Mouse (Mus musculus) hindbrain, embryonic 13.5 days (tissue): ENCODE results near the gene Syne3. TPM values are rescaled to one million over a fixed set of nuclear protein-coding genes. Genes with fewer than 3 reads are reported as not detected.

Source experiments
- ATAC-seq: fragments of 200-750 bp; cut with Nextera tagmentation; 2 replicates; pipeline ENCODE4 v1.8.0; 2017; ENCODE audit warnings: moderate TSS enrichment; ENCODE audit not compliant: low FRiP score
- H3K27ac ChIP-seq: fragments of 300-500 bp; sonication (generic); 2 replicates; pipeline ENCODE4 v1.5.1; 2015; ENCODE audit warnings: inconsistent platforms, mild to moderate bottlenecking, moderate library complexity
- H3K27me3 ChIP-seq: fragments of 300-500 bp; sonication (generic); 2 replicates; pipeline ENCODE4 v1.6.1; 2015; ENCODE audit warnings: mild to moderate bottlenecking, inconsistent platforms
- H3K36me3 ChIP-seq: fragments of 300-500 bp; sonication (generic); 2 replicates; pipeline ENCODE4 v1.6.1; 2015; ENCODE audit warnings: mild to moderate bottlenecking, inconsistent platforms
- H3K4me1 ChIP-seq: fragments of 300-500 bp; sonication (generic); replicated peaks from 2 replicates; pipeline ENCODE4 v1.6.1; 2015; ENCODE audit warnings: inconsistent platforms
- H3K4me2 ChIP-seq: fragments of 300-500 bp; sonication (generic); 2 replicates; pipeline ENCODE4 v1.6.1; 2015; ENCODE audit warnings: inconsistent platforms, mild to moderate bottlenecking, moderate library complexity
- H3K4me3 ChIP-seq: fragments of 300-500 bp; sonication (generic); 2 replicates; pipeline ENCODE4 v1.5.1; 2015; ENCODE audit warnings: mild to moderate bottlenecking, inconsistent platforms
- H3K9ac ChIP-seq: fragments of 300-500 bp; sonication (generic); 2 replicates; pipeline ENCODE4 v1.6.1; 2015; ENCODE audit warnings: mild to moderate bottlenecking, inconsistent platforms
- H3K9me3 ChIP-seq: fragments of 300-500 bp; sonication (generic); 2 replicates; pipeline ENCODE4 v1.6.1; 2016; ENCODE audit warnings: inconsistent platforms
- WGBS: fragments of 180-500 bp; shearing (Covaris S2); methylation state at CpG from one replicate; pipeline ENCODE4 v1.1.7; 2015; 5-methylcytosine and 5-hydroxymethylcytosine counted together
- polyA plus RNA-seq: library from polyadenylated mRNA; unstranded; fragments of >200 nt; fragmentation: Nextera tagmentation; extraction: Ambion mirVana; gene quantifications from 2 replicates; pipeline ENCODE4 v1.2.1, GENCODE M21; 2015

Syne3 gene
- polyA plus RNA-seq, 1 experiment from 2014 or later = 0.31 TPM

DNA sequence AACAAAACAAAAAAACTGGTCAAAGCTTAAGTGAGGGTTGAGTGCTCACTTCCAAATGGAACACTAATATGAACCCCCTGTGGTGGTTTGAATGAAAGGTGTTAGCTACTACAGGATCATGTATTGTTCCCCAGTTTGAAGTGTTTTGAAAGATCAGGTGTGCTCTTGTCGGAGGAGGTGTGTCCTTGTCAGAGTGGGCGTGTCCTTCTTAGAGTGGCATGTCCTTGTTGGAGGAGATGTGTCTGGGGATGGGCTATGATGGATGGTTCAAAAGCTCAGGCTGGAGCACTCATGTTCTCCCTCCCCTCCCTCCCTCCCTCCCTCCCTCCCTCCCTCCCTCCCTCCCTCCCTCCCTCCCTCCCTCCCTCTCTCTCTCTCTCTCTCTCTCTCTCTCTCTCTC lies 61.7 kb downstream of the Syne3 start:
- Histone ChIP-seq H3K9me3 (no peaks in the 10 kb centered on the region), H3K9ac (no peak overlapping the region), H3K27ac (no peak overlapping the region), H3K27me3 (peaks cover 3% of the 10 kb centered on the region), H3K4me1 (no peaks in the 10 kb centered on the region), H3K36me3 (no peaks in the 10 kb centered on the region), H3K4me3 (no peak overlapping the region), H3K4me2 (no peak overlapping the region)
- no peak for ATAC-seq
- 78% methylated on average over 2 of the region's 2 CpGs for WGBS

DNA sequence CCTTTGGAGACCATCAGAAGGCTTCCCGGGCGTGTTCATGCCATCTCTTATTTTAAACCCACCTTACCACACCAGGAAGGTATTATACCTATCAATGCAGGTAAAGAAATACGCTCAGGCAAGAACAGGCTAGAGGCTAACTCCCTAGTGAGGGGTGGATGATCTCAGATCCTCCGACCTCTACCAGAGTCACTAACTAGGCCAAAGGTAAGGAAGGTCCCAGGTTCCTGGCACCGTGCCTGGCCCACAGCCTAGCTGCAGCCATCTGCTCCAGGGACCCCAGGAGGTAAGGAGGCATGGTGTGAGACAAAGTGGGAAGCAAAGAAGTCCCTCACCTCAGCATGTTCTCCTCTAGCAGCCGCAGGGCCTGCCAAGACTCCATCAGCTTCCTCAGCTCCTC lies 63.4 kb downstream of the Syne3 start:
- H3K27ac ChIP-seq = no peak overlapping the region
- H3K9me3 ChIP-seq = no peaks in the 10 kb centered on the region
- H3K4me1 ChIP-seq = no peaks in the 10 kb centered on the region
- peaks cover 7% of the 10 kb centered on the region; the same call in 1 of the 2 replicates for H3K27me3 ChIP-seq
- no peak for ATAC-seq
- no peaks in the 10 kb centered on the region for H3K36me3 ChIP-seq
- H3K9ac ChIP-seq = no peak overlapping the region
- 90% methylated on average over 6 of the region's 6 CpGs for WGBS
- H3K4me3 ChIP-seq = no peak overlapping the region
- no peak overlapping the region for H3K4me2 ChIP-seq

DNA sequence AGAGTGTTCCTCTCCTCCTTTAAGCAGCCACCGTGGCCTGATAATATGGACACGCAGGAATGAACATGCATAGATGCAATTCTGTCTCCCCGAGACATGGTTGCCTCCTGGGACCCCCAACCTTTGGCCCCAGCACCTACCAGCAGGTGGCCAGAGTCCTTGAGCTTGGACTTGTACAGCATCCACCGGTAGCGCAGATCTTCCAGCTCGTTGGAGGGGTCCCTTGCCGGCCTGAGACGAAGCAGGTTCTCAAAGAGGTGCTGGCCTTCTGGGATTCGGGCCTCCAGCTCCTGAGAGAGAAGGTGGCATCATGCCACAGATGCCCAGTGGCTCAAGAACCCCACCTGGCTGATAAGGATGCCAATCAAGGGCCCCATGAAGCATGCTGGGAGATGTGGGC lies 69.1 kb downstream of the Syne3 start:
- H3K27ac ChIP-seq = no peak overlapping the region
- no peak overlapping the region; the same call in 1 of the 2 replicates for H3K9ac ChIP-seq
- peaks cover 25% of the 10 kb centered on the region; the same call in 1 of the 2 replicates for H3K27me3 ChIP-seq
- no peaks in the 10 kb centered on the region for H3K36me3 ChIP-seq
- peaks cover 14% of the 10 kb centered on the region; the same call in 1 of the 2 replicates for H3K4me1 ChIP-seq
- no peaks in the 10 kb centered on the region for H3K9me3 ChIP-seq
- H3K4me2 ChIP-seq = no peak overlapping the region
- no peak overlapping the region for H3K4me3 ChIP-seq
- no peak for ATAC-seq
- 85% methylated on average over 9 of the region's 9 CpGs for WGBS

DNA sequence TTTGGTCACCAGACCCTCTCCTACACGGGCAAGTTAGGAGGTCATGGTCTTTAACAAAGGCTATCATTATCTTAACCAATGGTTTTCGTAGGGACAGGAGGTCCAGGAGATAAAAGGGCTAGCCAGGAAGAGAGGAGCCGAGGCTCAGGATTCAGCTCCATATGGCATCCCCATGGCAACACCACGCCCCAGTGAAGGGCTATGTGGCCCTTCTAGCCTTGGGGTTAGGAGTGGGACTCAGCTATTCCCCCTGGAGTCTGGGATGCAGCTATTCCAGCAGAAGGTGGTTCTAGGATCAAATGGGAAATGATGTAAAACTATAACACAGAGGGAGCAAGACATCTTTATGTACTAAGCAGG lies 69.6 kb downstream of the Syne3 start:
- no peak overlapping the region for H3K4me2 ChIP-seq
- H3K4me3 ChIP-seq = no peak overlapping the region
- H3K27ac ChIP-seq = no peak overlapping the region
- H3K4me1 ChIP-seq = peaks cover 17% of the 10 kb centered on the region; the same call in 1 of the 2 replicates
- peak; percentile 44 for ATAC-seq
- peaks cover 25% of the 10 kb centered on the region; the same call in 1 of the 2 replicates for H3K27me3 ChIP-seq
- WGBS = 11% methylated on average over 4 of the region's 4 CpGs
- H3K9me3 ChIP-seq = no peaks in the 10 kb centered on the region
- H3K36me3 ChIP-seq = no peaks in the 10 kb centered on the region
- H3K9ac ChIP-seq = no peak overlapping the region; the same call in 1 of the 2 replicates

DNA sequence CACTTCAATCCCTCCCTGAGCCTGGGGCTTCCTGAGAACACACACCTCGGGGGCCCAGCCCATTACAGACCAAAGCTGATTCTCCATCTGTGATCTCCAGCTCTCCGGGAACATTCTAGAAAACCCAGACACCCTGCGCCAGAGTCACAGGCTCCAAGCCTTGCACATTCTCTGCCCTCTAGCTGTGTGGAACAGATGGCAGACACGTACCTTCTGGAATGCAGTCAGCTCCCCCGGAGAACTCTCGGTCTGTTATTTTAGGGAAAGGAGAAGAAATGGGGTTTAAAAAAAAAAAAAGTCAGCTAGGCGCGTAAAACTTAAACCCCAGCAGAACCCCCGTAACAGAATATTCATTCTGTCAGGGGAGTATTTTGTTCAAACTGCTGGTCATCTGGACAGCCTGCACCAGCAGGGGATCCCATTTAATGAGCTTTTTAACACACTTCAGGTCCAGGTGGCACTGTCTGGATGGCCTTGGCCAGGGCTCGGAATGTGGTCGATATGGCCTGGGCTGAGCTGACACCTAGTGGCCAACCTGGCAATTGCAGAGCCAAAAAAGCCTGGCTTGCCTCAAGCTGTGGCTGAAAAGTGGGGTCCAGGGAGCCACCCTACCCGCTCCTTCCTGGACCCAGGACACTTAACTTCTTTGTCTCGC lies 70.1 kb downstream of the Syne3 start:
- 42% methylated on average over 13 of the region's 13 CpGs for WGBS
- Histone ChIP-seq H3K9ac (no peak overlapping the region), H3K9me3 (no peaks in the 10 kb centered on the region), H3K27ac (no peak overlapping the region), H3K4me2 (no peak overlapping the region), H3K4me1 (peaks cover 17% of the 10 kb centered on the region; the same call in 1 of the 2 replicates), H3K27me3 (peaks cover 25% of the 10 kb centered on the region; the same call in 1 of the 2 replicates), H3K36me3 (no peaks in the 10 kb centered on the region), H3K4me3 (no peak overlapping the region)
- peak; percentile 79 for ATAC-seq

DNA sequence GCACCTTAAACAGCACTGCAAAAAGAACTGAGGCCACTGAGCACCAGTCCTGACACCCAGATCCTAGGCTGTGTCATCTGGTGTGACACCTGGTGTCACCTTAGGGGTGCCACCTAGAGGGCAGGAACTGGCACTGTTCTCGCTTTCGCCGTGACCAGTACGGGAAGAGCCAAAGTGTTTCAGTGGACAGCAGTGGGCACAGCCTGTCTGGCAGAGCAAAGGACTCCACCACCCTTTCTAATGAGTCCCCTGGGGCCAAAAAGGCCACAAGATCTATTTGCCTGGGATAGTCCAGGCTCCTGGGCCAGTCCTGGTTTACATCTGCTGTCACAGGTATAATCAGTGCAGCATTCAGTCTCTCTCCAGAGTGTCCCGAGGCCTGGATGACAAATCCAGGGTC lies 70.7 kb downstream of the Syne3 start:
- Histone ChIP-seq H3K27me3 (peaks cover 25% of the 10 kb centered on the region; the same call in 1 of the 2 replicates), H3K27ac (no peak overlapping the region), H3K4me2 (no peak overlapping the region), H3K9me3 (no peaks in the 10 kb centered on the region), H3K4me1 (peaks cover 17% of the 10 kb centered on the region; the same call in 1 of the 2 replicates), H3K36me3 (no peaks in the 10 kb centered on the region), H3K4me3 (no peak overlapping the region), H3K9ac (no peak overlapping the region)
- WGBS = 72% methylated on average over 5 of the region's 5 CpGs
- 0 out of 2 replicates have a peak, but pooled peaks have one; percentile 25 for ATAC-seq

DNA sequence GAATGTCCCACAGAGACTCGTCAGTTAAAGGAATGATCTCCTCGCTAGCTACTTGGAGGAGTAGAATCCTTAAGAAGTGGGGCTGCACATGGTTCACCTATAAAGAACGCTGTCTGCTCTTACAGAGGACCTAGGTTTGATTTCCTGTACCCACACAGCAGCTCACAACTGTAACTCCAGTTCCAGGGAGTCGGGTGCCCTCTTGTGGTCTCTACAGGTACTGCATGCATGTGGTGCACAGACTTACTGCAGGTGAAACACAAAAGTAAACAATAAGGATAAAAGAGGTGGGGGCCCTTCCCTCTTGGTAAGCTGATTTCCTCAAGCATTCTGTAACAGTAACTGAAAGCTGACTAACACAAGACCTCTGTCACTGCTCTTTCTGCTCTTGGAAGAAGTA lies 73.4 kb downstream of the Syne3 start:
- Histone ChIP-seq H3K4me3 (no peak overlapping the region), H3K27ac (no peak overlapping the region), H3K36me3 (no peaks in the 10 kb centered on the region), H3K9me3 (no peaks in the 10 kb centered on the region), H3K27me3 (peaks cover 18% of the 10 kb centered on the region; the same call in 1 of the 2 replicates), H3K4me1 (peaks cover 17% of the 10 kb centered on the region; the same call in 1 of the 2 replicates), H3K9ac (no peak overlapping the region), H3K4me2 (no peak overlapping the region)
- WGBS = 78% methylated on average over 4 of the region's 4 CpGs
- ATAC-seq = no peak

DNA sequence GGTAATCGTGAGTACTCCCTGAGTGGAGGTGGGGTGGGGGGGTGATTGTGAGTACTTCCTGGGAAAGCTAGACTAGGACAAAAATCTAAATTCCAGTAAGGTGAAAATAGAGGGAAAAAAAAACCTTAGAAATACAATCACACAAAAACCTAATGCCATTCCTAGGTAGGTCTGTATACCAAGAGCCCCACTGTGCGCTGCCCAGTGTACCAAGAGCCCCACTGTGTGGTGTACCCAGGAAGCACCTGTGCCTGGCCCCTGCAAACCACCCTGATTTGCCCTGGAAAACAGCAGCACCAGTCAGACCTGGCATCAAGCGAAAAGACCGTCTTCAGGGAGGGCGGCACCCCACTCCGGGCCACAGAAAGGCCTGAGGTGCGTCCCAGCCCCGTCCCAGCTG lies 74.5 kb downstream of the Syne3 start:
- Histone ChIP-seq H3K9ac (no peak overlapping the region), H3K4me3 (no peak overlapping the region), H3K4me1 (peaks cover 17% of the 10 kb centered on the region; the same call in 1 of the 2 replicates), H3K36me3 (no peaks in the 10 kb centered on the region), H3K9me3 (no peaks in the 10 kb centered on the region), H3K27me3 (0 out of 2 replicates have a peak, but pooled peaks cover 15% of the 10 kb centered on the region), H3K27ac (no peak overlapping the region), H3K4me2 (no peak overlapping the region)
- no peak for ATAC-seq
- WGBS = 83% methylated on average over 8 of the region's 8 CpGs

DNA sequence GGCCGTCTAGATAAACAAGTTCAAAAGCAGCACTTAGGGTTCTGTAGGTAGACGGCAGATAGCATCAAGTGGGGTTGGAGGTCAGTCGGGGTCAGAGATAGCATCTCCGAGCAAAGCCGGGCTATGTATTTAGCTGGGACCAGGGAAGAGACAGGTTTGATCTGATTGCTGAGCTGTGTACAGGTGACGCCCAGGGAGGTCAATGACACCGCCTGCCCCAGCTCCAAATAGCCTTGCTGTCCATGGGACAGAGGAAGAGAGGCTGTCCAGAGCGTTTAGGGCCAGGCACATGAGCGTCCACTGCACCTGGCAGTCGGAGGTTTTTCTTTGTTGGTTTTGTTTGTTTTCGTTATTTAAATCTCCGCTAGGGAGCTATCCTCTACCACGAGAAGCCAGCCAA lies 75.8 kb downstream of the Syne3 start:
- H3K4me3 ChIP-seq = no peak overlapping the region
- H3K36me3 ChIP-seq = no peaks in the 10 kb centered on the region
- WGBS = 80% methylated on average over 13 of the region's 13 CpGs
- H3K27me3 ChIP-seq = 0 out of 2 replicates have a peak, but pooled peaks cover 12% of the 10 kb centered on the region
- no peak for ATAC-seq
- no peak overlapping the region for H3K27ac ChIP-seq
- H3K9me3 ChIP-seq = no peaks in the 10 kb centered on the region
- H3K4me1 ChIP-seq = 0 out of 2 replicates have a peak, but pooled peaks cover 5% of the 10 kb centered on the region
- H3K4me2 ChIP-seq = no peak overlapping the region
- no peak overlapping the region for H3K9ac ChIP-seq

DNA sequence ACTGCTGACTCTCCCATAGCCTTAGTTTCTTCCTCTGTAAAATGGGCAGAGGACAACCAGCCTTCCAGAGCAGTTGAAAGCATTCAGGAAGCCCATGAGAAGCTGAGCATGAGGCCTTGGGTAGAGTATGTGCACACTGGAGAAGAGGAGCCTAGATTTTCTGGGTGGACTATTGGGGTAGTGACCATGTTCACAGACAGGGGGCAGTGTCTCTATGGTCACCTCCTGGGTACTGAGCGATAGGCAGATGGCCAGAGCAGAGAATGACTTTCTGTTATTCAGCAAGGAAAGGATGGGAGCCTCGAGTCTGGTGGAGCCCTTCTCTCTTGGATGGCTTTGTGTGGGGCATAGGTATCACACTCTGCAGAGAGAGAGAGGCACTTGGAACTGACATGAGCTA lies 76.4 kb downstream of the Syne3 start:
- no peak overlapping the region for H3K9ac ChIP-seq
- H3K9me3 ChIP-seq = no peaks in the 10 kb centered on the region
- H3K4me2 ChIP-seq = no peak overlapping the region
- 0 out of 2 replicates have a peak, but pooled peaks cover 5% of the 10 kb centered on the region for H3K4me1 ChIP-seq
- no peak overlapping the region for H3K4me3 ChIP-seq
- 73% methylated on average over 2 of the region's 2 CpGs for WGBS
- H3K27ac ChIP-seq = no peak overlapping the region
- ATAC-seq = no peak
- no peaks in the 10 kb centered on the region for H3K36me3 ChIP-seq
- H3K27me3 ChIP-seq = 0 out of 2 replicates have a peak, but pooled peaks cover 9% of the 10 kb centered on the region

DNA sequence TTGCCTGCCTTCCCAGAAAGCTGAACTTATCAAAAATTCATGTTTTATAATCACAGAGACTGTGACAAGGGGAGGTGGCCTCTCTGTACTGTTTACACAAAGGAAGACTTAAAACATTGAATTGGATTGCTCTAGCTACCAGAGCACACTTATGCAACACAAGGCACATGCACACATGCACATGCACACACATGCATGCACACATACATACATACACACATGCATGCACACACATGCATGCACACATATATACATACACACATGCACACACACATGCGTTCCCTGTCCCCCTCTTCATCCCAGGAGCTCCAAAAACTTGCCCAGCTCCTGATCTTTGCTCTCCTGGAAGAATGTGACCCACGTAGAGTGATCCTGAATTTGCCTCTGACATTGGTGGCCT lies 83.8 kb downstream of the Syne3 start:
- H3K27me3 ChIP-seq = 0 out of 2 replicates have a peak, but pooled peaks cover 6% of the 10 kb centered on the region
- H3K9me3 ChIP-seq = no peaks in the 10 kb centered on the region
- 81% methylated on average over 2 of the region's 2 CpGs for WGBS
- no peak overlapping the region for H3K9ac ChIP-seq
- peaks cover 33% of the 10 kb centered on the region for H3K4me1 ChIP-seq
- H3K4me3 ChIP-seq = no peak overlapping the region
- 0 out of 2 replicates have a peak overlapping the region, but pooled peaks have one; percentile 48 for H3K27ac ChIP-seq
- ATAC-seq = no peak
- H3K36me3 ChIP-seq = no peaks in the 10 kb centered on the region
- no peak overlapping the region for H3K4me2 ChIP-seq

DNA sequence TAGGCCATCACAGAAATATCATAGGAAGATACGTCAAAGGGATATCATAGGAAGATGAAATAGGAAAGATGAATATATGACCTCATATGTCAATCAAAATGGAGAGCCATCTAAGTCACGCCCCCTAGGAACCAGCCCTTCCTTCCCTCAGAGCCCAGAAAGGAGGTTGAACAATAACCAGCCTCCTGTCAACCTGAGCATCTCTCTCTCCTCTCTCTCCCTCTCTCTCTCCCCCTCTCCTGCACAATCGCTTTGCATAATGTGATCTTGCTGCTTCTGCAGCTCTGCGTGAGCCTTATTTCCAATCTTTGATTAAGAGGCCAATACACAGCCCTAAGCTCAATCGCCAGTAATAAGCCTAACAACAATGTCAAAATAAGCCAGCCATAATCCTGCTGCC lies 84.6 kb downstream of the Syne3 start:
- H3K9me3 ChIP-seq = no peaks in the 10 kb centered on the region
- no peak for ATAC-seq
- 0 out of 2 replicates have a peak, but pooled peaks cover 11% of the 10 kb centered on the region for H3K27me3 ChIP-seq
- WGBS = 66% methylated on average over 5 of the region's 5 CpGs
- H3K36me3 ChIP-seq = no peaks in the 10 kb centered on the region
- no peak overlapping the region for H3K4me3 ChIP-seq
- no peak overlapping the region for H3K4me2 ChIP-seq
- no peak overlapping the region for H3K9ac ChIP-seq
- H3K4me1 ChIP-seq = peaks cover 33% of the 10 kb centered on the region
- H3K27ac ChIP-seq = 0 out of 2 replicates have a peak overlapping the region, but pooled peaks have one; percentile 48

DNA sequence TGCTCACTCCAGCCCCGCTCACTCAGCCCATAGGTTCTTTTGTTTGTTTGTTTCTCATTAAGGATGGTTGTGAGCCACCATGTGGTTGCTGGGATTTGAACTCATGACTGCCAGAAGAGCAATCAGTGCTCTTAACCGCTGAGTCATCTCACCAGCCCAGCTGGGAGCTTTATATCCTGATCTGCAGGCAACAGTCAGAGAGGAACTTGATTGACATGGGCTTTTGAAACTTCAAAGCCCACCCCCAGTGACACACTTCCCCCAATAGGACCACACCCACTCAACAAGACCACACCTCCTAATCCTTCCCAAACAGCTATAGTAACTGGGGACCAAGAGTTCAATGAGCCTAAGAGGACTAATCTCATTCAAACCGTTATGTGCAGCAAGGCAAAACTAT lies 85.1 kb downstream of the Syne3 start:
- 87% methylated on average over 3 of the region's 3 CpGs for WGBS

More for the DNA sequence above, 85.1 kb downstream of the Syne3 start:
- H3K4me2 ChIP-seq = no peak overlapping the region
- H3K4me1 ChIP-seq = peaks cover 33% of the 10 kb centered on the region
- H3K27ac ChIP-seq = no peak overlapping the region
- H3K9ac ChIP-seq = no peak overlapping the region
- 0 out of 2 replicates have a peak, but pooled peaks cover 15% of the 10 kb centered on the region for H3K27me3 ChIP-seq
- ATAC-seq = no peak
- H3K36me3 ChIP-seq = no peaks in the 10 kb centered on the region
- H3K9me3 ChIP-seq = no peaks in the 10 kb centered on the region
- no peak overlapping the region for H3K4me3 ChIP-seq
